Mouse (Mus musculus): ENCODE measurements at regions not wholly inside any gene's neighbourhood (a gene's known extent, or its start where the extent isn't known, plus 50 kb on each side); places are given as distances from the start of the nearest gene placed in this dataset.

DNA sequence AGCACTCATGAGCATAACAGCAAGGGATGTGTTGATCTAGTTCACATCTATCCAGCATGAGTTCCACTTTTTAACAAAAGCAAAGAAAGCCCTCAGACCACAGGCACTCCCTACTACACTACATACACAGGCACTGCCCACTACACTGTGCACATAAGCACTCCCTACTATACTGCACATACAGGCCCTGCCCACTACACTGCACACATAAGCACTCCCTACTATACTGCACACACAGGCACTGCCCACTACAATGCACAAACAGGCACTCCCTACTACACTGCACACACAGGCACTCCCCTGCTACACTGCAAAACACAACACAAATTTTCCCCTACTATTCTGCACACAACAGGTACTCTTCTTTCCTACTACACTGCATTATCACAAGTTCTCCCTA, 510.7 kb downstream of the Slc16a7 start:
- no peak for TF ChIP-seq CTCF (IDR thresholded peaks at IDR 0.05; ENCODE audit: low read depth, low read length)
- TF ChIP-seq EP300 (IDR thresholded peaks at IDR 0.05; ENCODE audit: insufficient read depth, low read depth, low read length): no peak
- TF ChIP-seq POLR2A (IDR thresholded peaks at IDR 0.05; ENCODE audit: insufficient read depth, low read length): no peak

All from ES-Bruce4 (cell line).